ENCODE assay signal across 24 mouse cellular contexts in the genomic region with DNA sequence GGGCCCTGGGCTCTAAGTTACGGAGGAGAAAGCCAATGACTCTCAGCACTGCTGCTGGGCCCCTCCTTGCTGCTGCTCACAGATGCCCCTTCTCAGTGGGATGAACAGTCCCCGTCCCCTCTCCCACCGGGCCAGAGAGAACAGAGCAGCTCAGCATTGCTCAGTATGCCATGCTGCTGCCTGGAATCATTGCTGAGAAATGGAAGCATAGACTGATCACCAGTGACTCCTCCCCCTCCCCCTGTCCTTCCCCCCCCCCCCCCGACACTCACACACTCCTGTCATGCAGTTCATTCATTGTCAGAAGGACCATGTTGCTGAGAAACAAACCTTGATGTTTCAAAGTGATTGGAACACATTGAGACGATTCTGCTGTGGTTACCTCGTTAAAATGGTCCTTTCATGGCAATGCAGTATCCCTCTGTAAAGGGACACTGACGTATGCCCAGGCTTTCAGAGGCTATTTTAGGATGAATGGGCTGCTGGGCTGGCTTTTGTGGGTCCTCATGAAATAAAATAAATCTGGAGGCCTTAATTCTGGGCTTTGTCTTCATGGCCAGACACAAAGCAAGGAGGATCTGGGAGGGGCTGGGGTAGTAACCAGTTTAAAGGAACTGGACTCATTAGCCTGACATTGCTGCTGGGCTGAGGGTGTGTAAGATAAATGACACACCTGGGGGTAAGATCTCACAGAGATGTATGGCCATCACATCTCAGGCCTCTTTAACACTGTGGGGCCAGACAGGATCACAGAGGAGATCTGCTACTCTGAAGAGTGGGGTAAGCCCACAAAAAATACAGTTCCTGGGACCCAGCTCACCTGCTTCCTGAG.
A peak's percentile ranks its signal among the peaks of the same experiment; 100 is the strongest.
DNase-seq lines count a peak whose midpoint lies in the region; ATAC-seq and TF ChIP-seq lines count a peak whose summit lies in the region.
"Had no signal": no experiment of that assay in that cellular context is flagged by ENCODE, and none has a peak within 500 bp of the region (broad histone marks: within the 10 kb centered on the region; RNA-seq: fewer than 3 reads in every experiment).

No protein-coding gene starts in this region.

- no peak for ATAC-seq in forebrain, embryonic 16.5 days
- ATAC-seq in midbrain, embryonic 13.5 days = peak; percentile 74
- no peak for ATAC-seq in midbrain, postnatal 0 days (ENCODE audit: low FRiP score)
- ATAC-seq in hindbrain, postnatal 0 days = peak; percentile 47; the same call in 1 of the 2 replicates
- ATAC-seq in neural tube, embryonic 15.5 days (ENCODE audit: low FRiP score) = 0 out of 2 replicates have a peak, but pooled peaks have one; percentile 25
- ATAC-seq: activated CD4-positive, CD25-positive, alpha-beta regulatory T cell, adult 4 months; intestine, embryonic 15.5 days; liver, embryonic 12.5 days had no signal

- H3K9me3 ChIP-seq in forebrain, embryonic 10.5 days = peaks cover 14% of the 10 kb centered on the region; the same call in 1 of the 2 replicates
- H3K9me3 ChIP-seq in forebrain, embryonic 16.5 days (ENCODE audit: control insufficient read depth, low read length) = 0 out of 2 replicates have a peak, but pooled peaks cover 5% of the 10 kb centered on the region
- H3K9me3 ChIP-seq in midbrain, embryonic 13.5 days = peaks cover 11% of the 10 kb centered on the region; the same call in 1 of the 2 replicates
- no peaks in the 10 kb centered on the region for H3K9me3 ChIP-seq in midbrain, postnatal 0 days (ENCODE audit: low read length)
- H3K9me3 ChIP-seq in hindbrain, postnatal 0 days (ENCODE audit: low read length) = 0 out of 2 replicates have a peak, but pooled peaks cover 5% of the 10 kb centered on the region
- no peaks in the 10 kb centered on the region for H3K9me3 ChIP-seq in neural tube, embryonic 15.5 days (replicated peaks)
- H3K9me3 ChIP-seq: embryonic facial prominence, embryonic 12.5 days; intestine, embryonic 15.5 days; liver, embryonic 12.5 days had no signal

- no peak overlapping the region for H3K4me3 ChIP-seq in forebrain, embryonic 10.5 days
- H3K4me3 ChIP-seq in forebrain, embryonic 16.5 days (replicated peaks; ENCODE audit: low read length) = no peak overlapping the region
- no peak overlapping the region for H3K4me3 ChIP-seq in midbrain, embryonic 13.5 days (replicated peaks)
- no peak overlapping the region for H3K4me3 ChIP-seq in midbrain, postnatal 0 days (ENCODE audit: low read depth, low read length)
- no peak overlapping the region for H3K4me3 ChIP-seq in hindbrain, postnatal 0 days (ENCODE audit: low read length)
- H3K4me3 ChIP-seq in neural tube, embryonic 15.5 days (replicated peaks) = no peak overlapping the region
- H3K4me3 ChIP-seq: embryonic facial prominence, embryonic 12.5 days; gastrocnemius, adult 2 months; intestine, embryonic 15.5 days; limb, embryonic 13.5 days; liver, embryonic 12.5 days had no signal

- H3K27ac ChIP-seq in forebrain, embryonic 10.5 days = 0 out of 2 replicates have a peak overlapping the region, but pooled peaks have one; percentile 35
- no peak overlapping the region for H3K27ac ChIP-seq in forebrain, embryonic 16.5 days (ENCODE audit: low read length)
- H3K27ac ChIP-seq in midbrain, embryonic 13.5 days = 0 out of 2 replicates have a peak overlapping the region, but pooled peaks have one; percentile 36
- H3K27ac ChIP-seq in midbrain, postnatal 0 days (ENCODE audit: low read depth, low read length) = no peak overlapping the region
- no peak overlapping the region for H3K27ac ChIP-seq in hindbrain, postnatal 0 days
- H3K27ac ChIP-seq in neural tube, embryonic 15.5 days (replicated peaks) = no peak overlapping the region
- H3K27ac ChIP-seq: embryonic facial prominence, embryonic 12.5 days; gastrocnemius, adult 2 months; intestine, embryonic 15.5 days; limb, embryonic 13.5 days; liver, embryonic 12.5 days; stomach, postnatal 0 days had no signal

- H3K9ac ChIP-seq in forebrain, embryonic 16.5 days (replicated peaks; ENCODE audit: low read depth, low read length) = no peak overlapping the region
- H3K9ac ChIP-seq in midbrain, embryonic 13.5 days (replicated peaks) = no peak overlapping the region
- no peak overlapping the region for H3K9ac ChIP-seq in midbrain, postnatal 0 days (replicated peaks; ENCODE audit: low read length, poor library complexity, severe bottlenecking)
- no peak overlapping the region for H3K9ac ChIP-seq in hindbrain, postnatal 0 days (replicated peaks; ENCODE audit: low read length)
- no peak overlapping the region for H3K9ac ChIP-seq in neural tube, embryonic 15.5 days (replicated peaks)
- H3K9ac ChIP-seq: embryonic facial prominence, embryonic 12.5 days; intestine, embryonic 15.5 days; limb, embryonic 13.5 days; liver, embryonic 12.5 days had no signal

- no peaks in the 10 kb centered on the region for H3K27me3 ChIP-seq in forebrain, embryonic 10.5 days (ENCODE audit: poor library complexity, severe bottlenecking)
- no peaks in the 10 kb centered on the region for H3K27me3 ChIP-seq in forebrain, embryonic 16.5 days (replicated peaks; ENCODE audit: control insufficient read depth, insufficient read depth, low read length)
- H3K27me3 ChIP-seq in midbrain, embryonic 13.5 days = no peaks in the 10 kb centered on the region
- H3K27me3 ChIP-seq in midbrain, postnatal 0 days (ENCODE audit: insufficient read depth, low read length) = no peaks in the 10 kb centered on the region
- no peaks in the 10 kb centered on the region for H3K27me3 ChIP-seq in hindbrain, postnatal 0 days (ENCODE audit: insufficient read depth, low read length)
- no peaks in the 10 kb centered on the region for H3K27me3 ChIP-seq in neural tube, embryonic 15.5 days (replicated peaks)
- H3K27me3 ChIP-seq: embryonic facial prominence, embryonic 12.5 days; intestine, embryonic 15.5 days; limb, embryonic 13.5 days; liver, embryonic 12.5 days had no signal

- no peak for DNase-seq in forebrain, embryonic 10.5 days (ENCODE audit: extremely low spot score, low spot score)
- no peak for DNase-seq in midbrain, postnatal 0 days (ENCODE audit: low spot score)
- no peak for DNase-seq in hindbrain, postnatal 0 days (ENCODE audit: low spot score)
- DNase-seq in thymus, postnatal 25 days = no peak
- no peak for DNase-seq in urinary bladder, adult 18-20 months (ENCODE audit: low spot score in 2 of 2)
- DNase-seq: adrenal gland, adult 8-10 months; cerebellum, adult 2 months; cerebellum, postnatal 25 days; gastrocnemius, adult 2 months; heart, postnatal 4 days; kidney, postnatal 36 days; lung, adult 18-20 months; lung, postnatal 10 days; right cerebral cortex, postnatal 14 days; thymus, adult 2 months had no signal

- TF ChIP-seq CTCF in midbrain, postnatal 0 days (IDR thresholded peaks at IDR 0.05) = no peak
- no peak for TF ChIP-seq CTCF in hindbrain, postnatal 0 days (IDR thresholded peaks at IDR 0.05; ENCODE audit: low read depth)

- H3K36me3 ChIP-seq in forebrain, embryonic 10.5 days (replicated peaks) = no peaks in the 10 kb centered on the region
- no peaks in the 10 kb centered on the region for H3K36me3 ChIP-seq in forebrain, embryonic 16.5 days (ENCODE audit: control insufficient read depth, insufficient read depth)
- H3K36me3 ChIP-seq in midbrain, embryonic 13.5 days = no peaks in the 10 kb centered on the region
- H3K36me3 ChIP-seq in midbrain, postnatal 0 days (ENCODE audit: insufficient read depth, low read length) = no peaks in the 10 kb centered on the region
- no peaks in the 10 kb centered on the region for H3K36me3 ChIP-seq in hindbrain, postnatal 0 days (ENCODE audit: insufficient read depth, low read length)
- H3K36me3 ChIP-seq in neural tube, embryonic 15.5 days = no peaks in the 10 kb centered on the region
- H3K36me3 ChIP-seq: embryonic facial prominence, embryonic 12.5 days; intestine, embryonic 15.5 days; limb, embryonic 13.5 days; liver, embryonic 12.5 days had no signal

- whole genome bisulfite sequencing in forebrain, embryonic 10.5 days = 31% methylated on average over 7 of the region's 7 CpGs
- WGBS in forebrain, embryonic 16.5 days = 11% methylated on average over 7 of the region's 7 CpGs
- WGBS in midbrain, embryonic 13.5 days = 30% methylated on average over 7 of the region's 7 CpGs
- 36% methylated on average over 7 of the region's 7 CpGs for WGBS in midbrain, postnatal 0 days
- WGBS in hindbrain, postnatal 0 days = 20% methylated on average over 7 of the region's 7 CpGs
- 18% methylated on average over 6 of the region's 7 CpGs for WGBS in neural tube, embryonic 15.5 days

- peaks cover 13% of the 10 kb centered on the region for H3K4me1 ChIP-seq in forebrain, embryonic 10.5 days
- peaks cover 7% of the 10 kb centered on the region for H3K4me1 ChIP-seq in forebrain, embryonic 16.5 days (replicated peaks; ENCODE audit: control insufficient read depth, insufficient read depth, low read length)
- peaks cover 7% of the 10 kb centered on the region; the same call in 1 of the 2 replicates for H3K4me1 ChIP-seq in midbrain, embryonic 13.5 days (replicated peaks)
- no peaks in the 10 kb centered on the region for H3K4me1 ChIP-seq in midbrain, postnatal 0 days (ENCODE audit: insufficient read depth, low read length)
- H3K4me1 ChIP-seq in hindbrain, postnatal 0 days (ENCODE audit: insufficient read depth, low read length) = 0 out of 2 replicates have a peak, but pooled peaks cover 8% of the 10 kb centered on the region
- peaks cover 22% of the 10 kb centered on the region for H3K4me1 ChIP-seq in neural tube, embryonic 15.5 days
- H3K4me1 ChIP-seq: embryonic facial prominence, embryonic 12.5 days; intestine, embryonic 15.5 days; limb, embryonic 13.5 days; liver, embryonic 12.5 days had no signal

- H3K4me2 ChIP-seq in forebrain, embryonic 16.5 days (ENCODE audit: low read length) = no peak overlapping the region
- H3K4me2 ChIP-seq in midbrain, embryonic 13.5 days (replicated peaks) = no peak overlapping the region
- H3K4me2 ChIP-seq in midbrain, postnatal 0 days (ENCODE audit: low read depth, low read length, poor library complexity, severe bottlenecking) = no peak overlapping the region
- H3K4me2 ChIP-seq in hindbrain, postnatal 0 days (ENCODE audit: low read depth, low read length) = no peak overlapping the region
- H3K4me2 ChIP-seq in neural tube, embryonic 15.5 days = no peak overlapping the region
- H3K4me2 ChIP-seq: embryonic facial prominence, embryonic 12.5 days; intestine, embryonic 15.5 days; limb, embryonic 13.5 days; liver, embryonic 12.5 days had no signal

Comparison
In these comparisons a context has a peak if more than half of its experiments do, and no peak if none do; other contexts are left out.
1. H3K27ac ChIP-seq: peak in forebrain, embryonic 10.5 days (single experiment) and midbrain, embryonic 13.5 days (single experiment); none in forebrain, embryonic 16.5 days (single experiment), midbrain, postnatal 0 days (single experiment), hindbrain, postnatal 0 days (single experiment) and neural tube, embryonic 15.5 days (single experiment).
2. ATAC-seq: peak in midbrain, embryonic 13.5 days (single experiment), hindbrain, postnatal 0 days (single experiment) and neural tube, embryonic 15.5 days (single experiment); none in forebrain, embryonic 16.5 days (single experiment) and midbrain, postnatal 0 days (single experiment).